Mouse (Mus musculus): ENCODE results near the gene Chka.

GRCm38 (mm10) chr19:3851979-3852681 lies 557 bp downstream of the Chka start:
- TF ChIP-seq CTCF (IDR thresholded peaks at IDR 0.05; ENCODE audit: low read depth) (no peak), EP300 (IDR thresholded peaks at IDR 0.05; ENCODE audit: low read depth) (no peak)

Data from heart, postnatal 0 days (tissue).